Mouse (Mus musculus): ENCODE data around the gene Armc12. TPM values are rescaled to one million over a fixed set of nuclear protein-coding genes. Genes with fewer than 3 reads are reported as not detected.
A peak's percentile ranks its signal among the peaks of the same experiment; 100 is the strongest.

Armc12 gene
- not detected for total RNA-seq (2021)
- long read RNA-seq, experiment 1 = 0 reads
- long read RNA-seq, experiment 2 = 0 reads

- DNase-seq = no peak
These were observed at the start of gene Armc12 for GRCm38 (mm10) chr17:28530506-28530905. Armc12 (plus strand) TSS chr17:28530806.

DNA sequence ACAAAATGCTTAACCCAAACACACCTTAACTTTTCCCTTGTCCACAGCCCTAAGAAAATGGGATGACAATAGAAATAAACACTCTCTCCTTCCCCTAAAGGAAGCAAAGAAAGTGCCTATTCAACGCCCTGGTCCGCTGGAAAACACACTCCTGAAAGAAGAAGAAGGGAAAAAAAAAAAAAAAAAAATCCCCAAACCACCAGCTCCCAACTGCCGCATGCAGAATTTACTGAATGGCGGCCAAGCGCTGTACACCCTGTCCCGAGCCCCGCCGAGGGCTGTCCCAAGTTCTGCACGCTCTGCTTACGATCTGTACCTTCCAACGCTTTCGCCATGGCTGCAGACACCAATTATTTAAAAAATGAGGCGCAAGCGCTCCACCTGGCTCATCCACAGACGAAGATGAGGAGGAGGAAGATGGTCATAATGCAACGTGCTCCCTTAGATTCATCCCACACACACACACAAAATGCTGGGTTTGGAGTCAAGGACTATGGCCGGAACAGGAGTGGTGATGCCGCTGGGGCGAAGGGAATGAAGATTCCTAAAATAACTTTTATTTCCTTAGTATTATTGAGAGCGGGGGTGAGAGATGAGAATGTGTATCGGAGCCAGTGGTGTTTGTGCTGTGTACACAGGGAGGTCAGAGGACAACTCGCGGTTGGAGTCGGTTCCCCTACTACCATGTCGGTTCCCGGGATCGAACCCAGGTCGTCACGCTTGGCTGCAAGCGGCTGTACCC is 45.7 kb upstream of the Armc12 start:
- DNase-seq = peak; percentile 70

GRCm38 (mm10) chr17:28485446-28485948 is 45.1 kb upstream of the Armc12 start:
- peak; percentile 62 for DNase-seq

GRCm38 (mm10) chr17:28485977-28486400 is 44.6 kb upstream of the Armc12 start:
- peak; percentile 99 for DNase-seq

DNA sequence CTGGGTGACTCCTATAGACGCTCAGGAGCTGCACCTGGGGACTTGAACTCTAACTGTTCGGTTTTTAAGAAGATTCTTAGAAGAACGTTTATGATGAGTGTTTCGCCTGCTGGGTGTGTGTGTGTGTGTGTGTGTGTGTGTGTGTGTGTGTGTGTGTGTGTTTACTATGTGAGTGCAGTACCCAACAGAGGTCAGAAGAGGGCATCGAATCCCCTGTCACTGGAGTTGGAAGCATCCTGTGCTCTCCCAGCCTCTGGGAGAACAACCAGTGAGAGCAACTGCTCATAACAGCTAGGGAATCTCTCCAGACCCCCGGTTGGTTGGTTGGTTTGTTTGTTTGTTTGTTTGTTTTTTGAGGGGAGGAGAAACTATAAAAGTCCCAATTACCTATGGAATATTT is 43.9 kb upstream of the Armc12 start:
- no peak for DNase-seq

GRCm38 (mm10) chr17:28487584-28488257 is 42.9 kb upstream of the Armc12 start:
- DNase-seq = no peak

DNA sequence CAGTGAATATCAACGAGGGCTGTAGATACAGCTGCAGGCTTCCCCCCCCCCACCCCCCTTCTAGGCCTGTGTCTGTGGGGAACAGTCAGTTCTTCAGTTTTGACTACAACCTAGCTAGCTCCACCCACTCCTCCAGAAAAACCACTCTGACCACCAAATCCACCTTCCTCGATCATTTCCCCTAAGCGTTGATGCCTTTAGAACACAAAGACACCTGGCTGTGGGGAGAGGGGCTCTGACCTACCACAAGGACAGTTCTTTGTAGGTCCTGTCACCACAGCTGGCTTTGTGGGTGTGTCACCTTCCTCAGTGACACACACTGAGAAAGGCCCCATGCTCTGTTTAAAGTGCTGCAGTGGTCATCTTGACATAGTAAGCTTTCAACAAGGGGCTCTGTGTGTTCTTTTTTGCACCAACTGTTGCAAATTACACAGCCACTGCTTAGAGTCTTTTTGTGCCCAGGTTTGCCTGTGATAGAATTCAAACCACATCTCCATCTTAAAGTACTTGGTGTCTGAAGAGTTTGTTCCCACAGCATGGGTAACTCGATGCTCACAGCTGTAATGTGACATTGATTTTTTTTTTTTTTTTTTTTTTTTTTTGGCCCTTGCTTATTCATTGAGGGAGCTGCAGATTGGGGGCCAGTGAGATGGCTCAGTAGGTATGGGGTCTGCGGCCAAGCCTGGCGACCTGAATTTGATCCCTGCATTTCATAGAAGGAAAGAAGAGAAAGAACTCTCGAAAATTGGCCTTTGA is 42.2 kb upstream of the Armc12 start:
- DNase-seq = no peak

DNA sequence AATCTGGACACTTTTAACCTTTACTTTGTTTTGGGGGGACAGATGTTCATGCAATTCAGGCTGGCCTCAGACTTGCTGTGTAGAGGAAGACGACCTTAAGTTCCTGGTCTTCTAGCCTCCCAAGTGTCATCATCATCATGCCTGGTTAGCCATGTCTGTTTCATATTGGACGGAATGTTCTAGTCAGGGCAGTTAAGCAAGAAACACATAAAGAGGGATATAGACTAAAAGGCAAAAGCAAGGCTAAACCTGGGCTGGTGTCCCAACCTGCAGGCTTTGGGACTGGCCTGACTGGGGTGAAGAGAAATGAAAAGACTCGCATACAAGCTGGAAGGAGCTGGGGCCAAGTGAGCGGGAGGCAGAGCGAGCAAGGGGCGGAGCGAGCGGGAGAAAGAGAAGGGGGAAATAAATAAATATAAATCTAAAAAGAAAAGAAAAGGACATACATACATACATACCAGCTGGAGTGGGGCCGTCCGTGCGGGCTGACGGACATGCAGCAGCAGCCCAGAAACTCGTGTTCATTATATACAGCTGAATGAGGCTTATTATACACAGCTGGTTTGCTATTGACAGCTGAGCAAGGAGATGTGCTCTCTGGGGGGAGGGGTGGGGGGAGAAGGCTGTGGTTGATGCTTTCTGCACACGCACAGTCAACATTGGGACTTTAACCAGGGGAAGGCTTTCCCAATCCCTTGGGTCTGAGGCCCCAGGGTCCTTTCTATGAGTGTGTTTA is 39.4 kb upstream of the Armc12 start:
- DNase-seq = no peak

DNA sequence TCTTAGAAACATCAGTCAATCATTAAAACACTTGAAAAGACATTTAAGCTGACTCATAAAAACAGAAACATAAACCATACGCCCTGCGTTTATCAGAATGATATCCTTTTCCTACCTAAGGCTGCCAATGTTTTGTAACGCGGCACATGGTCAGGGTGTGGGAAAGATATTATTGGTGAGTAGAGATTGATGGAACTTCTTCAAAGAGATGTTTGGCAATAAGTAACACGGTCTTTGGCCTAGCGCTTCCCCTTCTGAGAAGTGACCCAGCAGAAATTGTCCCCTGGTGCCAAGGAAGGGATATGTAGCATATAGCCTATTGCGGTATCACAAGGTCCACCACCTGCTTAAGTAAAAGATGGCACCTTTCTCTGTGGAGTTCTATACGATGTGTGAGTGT is 34.8 kb upstream of the Armc12 start:
- DNase-seq = no peak

- DNase-seq = no peak
These were observed 31.4 kb upstream of the Armc12 start for GRCm38 (mm10) chr17:28499190-28499589.

- DNase-seq = no peak
These were observed 30.1 kb upstream of the Armc12 start for GRCm38 (mm10) chr17:28500465-28500864.

- DNase-seq = peak; percentile 79
These were observed 28.3 kb upstream of the Armc12 start for GRCm38 (mm10) chr17:28502196-28502821.

DNA sequence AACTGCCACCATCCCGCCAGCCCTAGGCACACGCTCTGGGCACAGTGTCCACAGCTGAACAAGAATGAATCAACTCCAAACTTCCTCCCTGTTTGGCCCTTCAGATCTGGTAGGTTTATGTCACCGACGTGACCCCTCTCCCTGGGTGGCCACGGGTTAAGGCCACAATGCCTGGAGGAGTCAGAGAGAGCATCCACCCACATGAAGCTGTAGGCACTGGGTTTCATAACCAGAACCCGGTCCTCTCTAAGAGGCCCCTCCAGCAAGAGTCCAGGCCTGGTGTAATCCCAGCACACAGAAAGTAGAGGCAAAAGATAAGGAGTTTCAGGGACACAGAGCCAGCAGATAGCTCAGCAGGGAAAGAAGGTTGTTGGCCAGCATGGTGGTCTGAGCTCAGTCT is 26.4 kb upstream of the Armc12 start:
- DNase-seq = no peak

DNA sequence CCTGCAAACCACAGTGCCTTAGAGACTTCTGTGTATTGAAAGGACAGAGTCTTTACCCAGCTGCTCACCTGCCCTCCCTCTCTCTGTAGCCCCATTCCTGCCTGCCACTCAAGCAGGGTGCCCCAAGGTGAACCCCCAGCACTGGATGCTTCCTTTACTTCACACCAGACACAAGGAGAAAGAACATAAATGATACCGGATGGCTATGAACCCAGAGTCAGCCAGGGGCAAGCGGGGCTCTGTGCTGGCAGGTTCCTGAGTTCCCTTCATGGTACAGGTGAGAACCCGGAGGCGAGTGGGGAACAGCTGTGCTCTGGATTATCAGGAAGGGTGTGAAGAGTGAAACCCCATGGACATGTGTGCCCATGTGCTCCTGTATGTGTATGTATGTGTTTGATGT is 25.0 kb upstream of the Armc12 start:
- DNase-seq = no peak

- no peak for DNase-seq
These were observed 23.7 kb upstream of the Armc12 start for GRCm38 (mm10) chr17:28506895-28507294.

GRCm38 (mm10) chr17:28507496-28507895 is 23.1 kb upstream of the Armc12 start:
- DNase-seq = no peak

- peak; percentile 60 for DNase-seq
These were observed 19.9 kb upstream of the Armc12 start for GRCm38 (mm10) chr17:28510445-28511342.

GRCm38 (mm10) chr17:28511616-28512541 is 18.7 kb upstream of the Armc12 start:
- no peak for DNase-seq

- DNase-seq = peak; percentile 97
These were observed 17.9 kb upstream of the Armc12 start for GRCm38 (mm10) chr17:28512696-28513095.

Measured in gastrocnemius, postnatal 25 days (tissue).